Mouse (Mus musculus): Measurements from ENCODE around the gene Lrrn3.

Gene Lrrn3

DNA sequence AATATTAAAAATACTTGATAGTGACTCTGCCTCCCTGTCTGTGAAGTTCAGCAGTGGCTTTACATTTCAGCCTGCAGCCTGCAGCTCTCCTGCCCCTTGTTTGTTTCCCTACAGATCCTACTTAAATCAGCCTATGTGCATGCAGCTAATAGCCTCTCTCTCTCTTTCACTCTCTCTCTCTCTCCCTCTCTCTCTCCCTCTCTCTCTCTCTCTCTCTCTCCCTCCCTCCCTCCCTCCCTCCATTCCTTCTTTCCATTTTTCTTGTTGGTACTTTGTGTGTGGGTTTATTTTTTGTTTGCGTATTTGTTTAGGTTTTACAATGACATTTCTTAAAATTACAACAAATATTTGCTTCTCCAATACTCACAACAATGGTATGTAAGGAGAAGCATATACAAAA lies at the start of gene Lrrn3:
TSS of gene Lrrn3 (minus strand) at position 101 of the 400 bp plus-strand sequence.
- DNase-seq (ENCODE audit: low read depth) = no peak

DNA sequence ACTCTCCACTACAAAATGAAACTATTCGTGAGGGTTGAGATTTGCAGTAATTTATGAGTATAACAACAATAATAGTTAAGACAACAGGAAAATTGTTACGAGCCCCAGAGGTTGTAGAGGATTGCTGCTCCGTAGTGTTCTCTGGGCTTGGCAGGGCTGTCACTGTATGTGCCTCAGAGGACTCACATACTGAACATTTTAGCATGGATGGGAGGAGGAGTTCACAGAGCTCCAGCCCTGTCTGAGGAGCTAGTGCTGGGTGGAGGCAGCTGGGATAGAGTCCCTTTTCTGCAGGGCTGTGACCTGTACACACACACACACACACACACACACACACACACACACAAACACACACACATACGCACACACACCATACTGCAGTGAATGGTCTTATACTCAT lies 42.2 kb upstream of the Lrrn3 start:
- DNase-seq (ENCODE audit: low read depth) = no peak

DNA sequence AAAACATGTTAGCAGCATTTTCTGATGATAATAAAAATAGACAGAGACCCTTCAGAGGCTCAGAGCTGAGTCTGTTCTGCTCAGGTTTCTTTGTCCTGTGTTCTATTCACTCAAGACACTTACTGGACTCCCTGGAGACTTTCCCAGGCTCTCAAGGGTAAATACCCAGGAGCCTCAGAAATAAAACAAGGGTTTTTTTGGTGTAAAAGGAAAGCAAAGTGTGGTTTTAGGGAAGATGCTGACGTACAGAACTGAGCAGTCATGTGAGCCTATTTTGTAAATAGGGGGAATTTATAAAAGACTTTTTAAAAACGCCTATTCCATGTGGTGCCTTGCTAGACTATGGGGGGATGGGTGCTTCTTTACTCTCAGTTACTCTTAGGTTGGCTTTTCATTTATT lies 40.5 kb upstream of the Lrrn3 start:
- DNase-seq (ENCODE audit: low read depth) = no peak

DNA sequence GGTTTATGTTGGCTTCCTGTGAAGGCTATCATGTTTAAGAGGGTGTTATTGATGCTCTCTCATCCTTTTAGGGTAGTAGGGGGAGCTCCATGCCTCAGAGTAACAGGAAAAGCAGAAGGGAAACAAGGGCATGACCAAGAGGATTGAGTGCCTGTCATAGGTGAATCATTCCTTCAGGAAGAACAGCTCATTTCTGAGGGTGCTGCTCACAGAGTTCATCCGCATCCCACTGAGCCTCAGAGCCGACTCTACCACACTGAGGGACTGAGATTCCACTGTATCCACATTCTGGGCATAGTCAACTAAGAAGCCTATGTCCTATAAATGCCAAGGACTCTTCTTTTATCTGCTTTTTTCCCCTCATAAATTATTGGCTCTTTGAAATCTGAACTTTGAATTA lies 35.4 kb upstream of the Lrrn3 start:
- no peak for DNase-seq (ENCODE audit: low read depth)

DNA sequence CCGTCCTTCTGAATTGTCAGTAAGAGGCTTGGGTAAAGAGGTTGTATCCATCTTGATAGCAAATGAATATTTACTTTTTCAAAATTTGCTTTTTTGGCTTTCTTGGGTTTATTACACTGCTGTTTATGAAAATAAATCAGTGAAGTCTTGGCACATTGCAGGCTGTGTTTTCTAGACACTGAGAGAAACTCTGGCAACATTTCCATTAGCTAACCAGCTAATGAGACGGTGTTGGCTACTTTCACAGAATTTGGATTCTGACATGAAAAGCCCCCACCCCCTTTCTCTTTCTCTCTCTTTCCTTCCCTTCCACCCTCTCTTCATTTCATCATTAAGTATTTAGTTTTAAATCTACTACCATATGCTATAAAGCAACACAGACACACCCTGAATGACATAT lies 34.1 kb upstream of the Lrrn3 start:
- DNase-seq (ENCODE audit: low read depth) = no peak

DNA sequence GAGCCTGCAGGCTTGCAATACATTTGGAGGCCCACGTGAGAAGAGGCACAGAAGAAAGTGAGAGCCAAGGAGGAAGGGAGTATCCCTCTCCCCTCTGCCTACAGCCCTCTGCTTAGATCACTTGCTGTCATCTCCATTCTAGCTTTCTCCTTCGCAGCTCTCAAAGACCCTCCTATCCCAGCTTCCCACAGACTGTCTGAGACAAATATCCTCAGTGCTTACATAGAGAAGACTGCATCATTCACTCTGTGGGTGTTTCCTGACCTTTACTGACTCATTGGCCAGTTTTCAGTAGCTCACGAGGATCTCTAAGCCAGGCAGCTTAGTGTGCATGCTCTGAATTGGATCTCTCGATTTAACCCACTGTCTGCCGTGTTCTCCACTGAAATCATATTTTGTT lies 32.7 kb upstream of the Lrrn3 start:
- no peak for DNase-seq (ENCODE audit: low read depth)

DNA sequence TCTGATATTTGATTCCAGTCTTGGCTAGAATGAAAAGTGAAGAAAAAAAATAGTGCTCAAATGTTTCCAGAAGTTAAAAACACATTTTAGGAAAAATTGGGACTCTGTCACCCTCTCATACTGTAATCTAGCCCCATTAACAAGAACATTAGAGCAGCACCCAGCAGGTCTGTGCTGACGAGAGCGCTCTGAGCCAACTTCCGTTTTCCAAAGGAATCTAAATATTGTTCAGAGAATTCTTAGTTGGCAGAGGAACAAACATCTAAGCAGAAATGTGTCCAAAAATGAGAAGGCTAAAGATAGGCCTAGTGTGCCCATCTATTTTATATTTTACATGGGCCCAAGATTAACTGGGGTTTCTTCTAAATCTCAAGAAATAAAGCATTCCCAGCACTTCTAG lies 24.4 kb upstream of the Lrrn3 start:
- no peak for DNase-seq (ENCODE audit: low read depth)

DNA sequence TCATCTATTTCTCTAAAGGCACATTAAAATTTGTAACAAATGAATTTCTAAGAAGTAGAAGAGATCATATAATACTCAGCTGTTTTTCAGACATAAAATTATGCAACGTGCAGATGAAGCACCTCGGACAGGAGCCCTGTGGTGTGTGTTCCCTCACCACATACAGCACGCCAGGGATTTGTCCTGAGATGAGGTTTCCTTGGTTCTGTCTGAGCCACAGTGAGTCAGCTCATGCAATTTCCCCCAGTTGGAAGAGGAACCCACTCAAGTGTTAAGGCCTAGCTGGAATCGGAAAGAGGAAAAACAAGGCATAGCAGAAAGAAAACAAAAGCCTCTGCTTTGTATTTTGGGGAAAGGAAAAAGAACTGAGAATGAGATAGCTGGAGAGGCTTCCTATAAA lies 22.4 kb upstream of the Lrrn3 start:
- no peak for DNase-seq (ENCODE audit: low read depth)

DNA sequence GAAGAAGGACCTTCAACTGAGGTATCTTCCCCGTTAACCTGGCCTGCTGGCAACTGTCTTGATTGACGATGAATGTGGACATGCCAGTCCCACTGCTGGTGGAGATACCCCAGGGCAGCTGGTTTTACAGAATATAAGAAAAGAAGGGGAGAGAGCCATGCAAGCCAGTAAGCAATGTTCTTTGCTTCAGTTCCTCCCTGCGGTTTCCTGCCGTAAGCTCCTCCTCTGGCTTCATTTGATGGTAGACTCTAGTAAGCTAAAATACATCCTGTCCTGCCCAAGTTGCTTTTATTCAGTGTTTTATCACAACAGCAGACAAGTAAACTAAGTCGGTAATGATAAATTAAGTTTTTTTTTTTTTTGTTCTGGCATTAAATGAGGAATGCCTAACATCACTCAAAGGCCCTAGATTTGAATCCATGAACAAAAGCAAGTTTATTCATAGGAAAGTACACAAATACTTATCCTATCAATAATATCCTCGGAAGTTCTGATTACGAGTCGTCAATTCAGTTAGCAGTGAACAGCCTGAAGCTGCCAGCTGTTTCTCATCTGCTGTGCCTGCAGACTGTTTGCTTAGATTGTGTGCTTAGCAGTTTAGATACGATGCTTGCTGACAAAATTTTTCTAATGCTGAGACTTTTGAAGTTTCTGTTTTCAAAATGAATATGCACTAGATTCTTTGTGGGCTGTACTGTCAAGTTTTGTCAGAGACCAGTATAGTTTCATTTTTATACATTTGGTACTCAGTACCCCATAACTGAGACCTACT lies 14.0 kb upstream of the Lrrn3 start:
- no peak for DNase-seq (ENCODE audit: low read depth)

DNA sequence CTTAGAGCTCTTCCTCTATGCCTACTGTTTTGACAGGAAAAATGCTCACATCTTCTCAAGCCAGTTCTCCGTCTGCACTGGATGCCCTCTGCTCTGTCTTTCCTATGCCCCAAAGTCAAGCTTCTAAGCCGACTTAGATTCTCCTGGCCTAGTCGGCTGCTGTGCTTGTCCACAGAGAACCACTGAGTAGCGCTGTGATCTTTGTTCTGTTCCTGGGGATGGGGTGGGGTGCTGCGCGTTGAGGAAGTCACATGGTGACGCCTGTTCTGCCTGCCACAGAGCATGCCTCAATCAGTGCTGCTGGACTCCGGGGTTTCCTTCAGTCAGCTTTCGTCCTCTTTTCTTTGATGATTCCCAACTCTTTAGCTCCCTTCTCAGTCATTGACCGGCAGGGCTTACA lies 8.4 kb upstream of the Lrrn3 start:
- no peak for DNase-seq (ENCODE audit: low read depth)

DNA sequence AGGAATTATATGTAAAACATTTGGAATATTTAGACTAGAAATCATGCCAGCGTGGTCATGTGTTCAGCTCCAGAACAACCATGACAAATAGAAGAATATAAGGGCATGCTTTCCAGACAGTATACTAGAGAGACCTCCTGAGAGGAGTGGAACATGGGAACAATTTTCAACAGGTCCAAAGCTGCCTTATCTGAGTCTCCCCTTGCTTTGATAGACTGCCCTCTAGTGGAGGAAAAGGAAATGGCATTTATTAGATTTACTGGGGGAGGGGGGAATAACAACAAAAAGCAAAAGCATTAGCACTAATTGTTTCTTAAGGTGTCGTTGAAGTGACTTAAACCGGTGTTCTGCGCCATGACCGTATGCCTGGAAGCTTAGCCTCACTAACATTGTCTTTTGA lies 774 bp upstream of the Lrrn3 start:
- DNase-seq (ENCODE audit: low read depth) = peak; percentile 64

DNA sequence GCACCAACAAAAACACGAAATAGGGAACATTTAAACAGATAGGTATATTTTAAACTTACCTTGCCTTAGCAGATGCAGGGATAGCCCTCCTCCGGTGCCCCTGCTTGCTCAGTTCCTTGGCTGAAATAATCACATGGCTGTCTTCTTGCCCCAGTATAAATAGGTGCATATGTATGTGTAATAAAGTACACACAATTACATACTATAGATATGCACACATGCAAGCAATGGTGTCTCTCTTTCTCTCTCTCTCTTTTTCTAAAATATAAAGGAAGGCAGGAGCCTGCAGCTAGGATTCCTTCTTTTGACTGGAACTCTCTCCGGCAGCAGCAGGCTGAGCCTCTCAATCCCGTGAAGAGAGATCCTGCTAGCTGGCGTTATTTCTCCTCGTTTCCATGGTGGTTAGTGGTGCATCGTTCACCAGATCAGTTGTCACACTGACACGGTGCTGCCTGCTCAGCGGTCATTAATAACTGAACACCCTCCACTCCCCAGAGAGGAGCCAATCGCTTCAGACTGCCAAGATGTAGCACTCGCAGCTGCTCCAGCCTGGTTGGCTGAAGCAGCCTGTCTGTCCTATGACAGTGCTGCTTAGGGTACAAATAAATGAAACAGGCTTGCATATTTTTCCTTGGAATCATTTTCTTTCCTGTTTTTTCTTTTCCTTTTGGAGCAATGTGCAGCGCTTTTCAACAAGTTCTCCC lies 567 bp downstream of the Lrrn3 start:
- DNase-seq (ENCODE audit: low read depth) = peak; percentile 10

DNA sequence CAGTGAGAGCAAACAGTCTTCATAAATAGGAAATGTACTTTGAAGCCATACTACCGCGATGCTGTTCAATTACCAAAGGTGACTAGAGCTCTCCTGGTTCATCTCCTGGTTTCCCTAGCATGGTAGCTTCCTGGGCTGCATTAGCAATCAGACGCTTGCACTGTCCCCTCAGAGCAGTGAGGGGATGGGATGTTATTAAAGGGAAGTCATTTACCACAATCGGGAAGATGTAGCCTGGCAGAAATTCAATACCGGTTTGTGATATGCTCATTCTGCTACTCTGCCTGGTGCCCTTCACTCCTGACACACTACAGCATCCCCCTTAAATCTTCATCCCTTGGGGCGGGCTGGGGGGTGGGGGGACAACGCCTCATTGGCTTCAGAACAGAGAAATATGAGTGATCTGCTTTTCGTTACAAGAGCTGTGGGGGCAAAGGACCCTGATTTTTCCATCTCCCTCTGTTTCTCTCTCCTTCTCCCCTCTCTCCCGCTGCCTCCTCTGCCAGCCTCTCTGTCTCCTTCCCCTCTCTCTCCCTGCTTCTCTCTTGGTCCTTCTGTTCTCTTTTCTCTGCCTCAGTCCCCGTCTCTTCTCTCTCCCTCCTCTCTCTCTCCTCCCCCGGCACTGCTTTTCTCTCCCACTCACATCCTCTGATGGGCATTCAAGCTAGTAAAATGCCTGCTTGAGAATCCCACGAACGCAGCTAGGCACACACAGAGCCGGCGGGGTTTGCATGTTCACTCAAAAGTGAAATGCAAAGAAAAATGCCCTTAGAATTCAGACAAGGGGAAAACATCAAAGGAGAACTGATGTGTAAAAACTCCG lies 1.3 kb downstream of the Lrrn3 start:
- no peak for DNase-seq (ENCODE audit: low read depth)

DNA sequence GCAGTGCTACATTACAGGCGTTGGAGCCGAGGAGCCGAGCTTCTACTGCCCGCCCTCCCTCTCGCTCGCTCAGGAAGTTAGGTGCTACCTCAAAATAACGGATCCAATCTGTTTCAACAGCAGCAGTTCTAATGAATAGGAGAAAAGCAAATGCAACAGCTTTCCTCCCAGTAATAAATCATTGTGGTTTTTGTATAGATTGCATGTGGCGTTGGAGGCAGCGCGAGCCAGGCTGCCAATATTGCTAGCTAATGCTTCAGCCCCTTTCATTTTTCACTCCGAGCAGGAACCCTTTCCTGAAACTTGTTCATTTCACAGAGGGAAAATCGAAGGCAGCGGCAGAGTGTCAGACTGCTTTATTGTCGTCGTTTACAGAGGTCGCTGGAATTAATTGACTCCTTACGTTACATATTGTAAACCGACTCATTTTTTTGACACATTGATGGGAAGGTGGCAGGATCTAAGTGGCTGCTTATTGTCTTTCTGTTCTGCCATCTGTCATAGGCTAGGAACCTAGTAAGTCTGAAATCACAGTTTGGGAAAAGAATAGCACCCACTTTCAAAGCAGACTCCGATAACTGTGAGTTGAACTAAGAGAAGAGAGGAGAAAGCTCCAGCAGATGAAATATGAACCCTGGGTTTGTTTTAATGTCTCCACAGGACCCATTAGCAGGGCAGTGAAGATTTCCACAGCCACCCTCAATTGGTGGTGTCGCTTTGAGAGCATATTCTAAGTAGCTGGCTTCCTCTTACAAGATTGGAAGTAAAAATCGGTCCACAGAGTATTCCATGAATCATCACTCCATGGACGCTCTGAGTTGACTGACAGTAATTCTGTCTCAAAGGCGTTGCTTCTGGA lies 2.4 kb downstream of the Lrrn3 start:
- no peak for DNase-seq (ENCODE audit: low read depth)

DNA sequence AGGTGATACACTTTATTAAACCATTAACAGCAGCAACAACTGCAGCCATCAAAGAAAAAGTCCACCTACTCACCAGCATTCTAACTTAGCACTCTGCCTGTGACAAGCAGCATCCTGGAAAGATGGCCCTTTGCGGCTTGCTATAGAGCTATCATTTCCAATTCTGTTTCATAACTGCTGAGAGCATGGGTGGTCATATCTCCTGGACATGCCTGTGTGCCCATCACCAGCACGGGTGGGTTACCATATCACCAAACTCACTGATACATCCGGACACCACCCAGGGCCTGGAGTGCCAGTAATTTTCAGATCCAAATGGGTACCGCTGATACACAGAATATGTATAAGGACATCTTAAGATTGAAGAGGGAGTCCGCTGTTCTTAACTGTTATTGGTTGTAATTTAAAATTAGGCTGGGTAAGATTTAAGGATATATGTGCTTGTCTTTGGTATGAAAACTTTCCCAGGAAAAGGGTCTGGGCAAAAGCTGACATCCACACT lies 3.1 kb downstream of the Lrrn3 start:
- no peak for DNase-seq (ENCODE audit: low read depth)

DNA sequence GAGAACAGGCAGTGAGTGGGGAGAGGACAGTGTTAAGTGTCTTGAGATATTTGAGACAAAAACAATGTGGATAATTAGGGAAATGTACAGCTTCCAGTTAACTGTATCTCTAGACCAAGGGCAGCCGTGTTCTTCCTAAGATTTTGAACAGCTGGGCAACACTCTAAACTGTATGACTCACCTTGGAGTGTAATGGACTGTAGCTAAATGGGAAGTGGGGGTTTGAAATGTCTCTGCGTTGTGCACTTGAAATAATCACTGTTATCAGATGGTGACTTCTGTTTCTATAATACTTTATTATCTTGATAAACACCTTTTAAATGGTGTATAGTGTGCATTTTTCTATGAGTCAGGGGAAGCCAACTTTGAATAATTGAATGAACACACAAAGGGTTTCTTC lies 4.7 kb downstream of the Lrrn3 start:
- DNase-seq (ENCODE audit: low read depth) = no peak

DNA sequence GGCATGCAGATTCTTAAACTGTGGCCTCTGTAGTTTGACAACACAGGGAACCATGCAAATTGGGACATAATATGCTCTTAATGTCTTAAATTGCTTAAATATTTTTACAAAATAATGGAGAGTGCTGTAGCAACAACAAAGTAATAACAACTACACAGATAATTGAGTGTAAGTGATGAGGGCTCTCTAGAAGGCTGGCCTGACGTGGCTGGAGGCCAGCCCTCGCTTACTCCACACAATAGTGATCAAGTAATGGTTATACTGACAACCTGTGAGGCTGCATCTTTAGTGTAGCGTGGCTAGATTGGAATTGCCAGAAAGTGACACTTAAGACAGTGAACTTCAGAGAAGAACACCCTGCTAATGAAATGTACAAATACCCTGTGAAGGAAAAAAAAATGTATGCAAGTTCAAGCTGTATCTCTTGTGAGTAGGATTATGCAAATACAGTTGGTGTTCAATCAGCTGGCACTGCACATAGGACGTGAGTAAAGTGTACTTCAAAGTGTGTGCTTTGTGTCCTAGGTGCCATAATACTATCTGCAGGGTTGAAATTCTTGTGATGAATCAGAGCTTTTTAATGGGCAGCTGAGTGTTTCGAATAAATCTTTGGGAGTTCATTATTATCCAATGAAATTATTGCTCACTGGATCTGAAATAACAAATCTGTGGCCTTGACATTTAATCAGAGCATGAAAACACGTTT lies 17.0 kb downstream of the Lrrn3 start:
- DNase-seq (ENCODE audit: low read depth) = no peak

DNA sequence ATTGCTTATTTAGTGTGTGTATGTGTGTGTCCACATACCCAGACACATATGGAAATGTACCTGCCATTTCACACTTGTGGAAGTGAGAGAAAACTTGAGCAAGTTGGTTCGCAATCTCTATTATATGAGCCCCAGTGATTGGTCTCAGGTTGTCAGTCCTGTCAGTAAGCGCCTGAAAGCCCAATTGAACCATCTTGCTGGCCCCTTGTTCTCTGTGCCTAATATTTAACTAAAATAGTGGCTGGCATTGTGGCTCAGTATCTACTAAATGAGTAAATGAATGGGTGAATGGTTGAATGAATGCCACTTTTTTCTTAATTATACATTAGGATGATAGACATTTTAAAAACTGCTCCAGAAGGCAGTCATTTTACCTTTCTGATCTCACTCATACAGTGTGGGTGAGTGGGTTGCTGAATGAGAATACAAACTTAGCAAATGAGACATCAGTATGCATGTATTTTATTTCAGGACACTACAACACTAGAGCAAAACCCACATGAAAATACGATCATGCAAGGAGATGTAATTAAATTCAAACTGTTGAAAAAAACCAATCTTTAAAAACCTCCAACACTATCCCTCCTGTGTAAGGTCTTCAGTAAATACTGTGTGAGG lies 17.7 kb downstream of the Lrrn3 start:
- no peak for DNase-seq (ENCODE audit: low read depth)

DNA sequence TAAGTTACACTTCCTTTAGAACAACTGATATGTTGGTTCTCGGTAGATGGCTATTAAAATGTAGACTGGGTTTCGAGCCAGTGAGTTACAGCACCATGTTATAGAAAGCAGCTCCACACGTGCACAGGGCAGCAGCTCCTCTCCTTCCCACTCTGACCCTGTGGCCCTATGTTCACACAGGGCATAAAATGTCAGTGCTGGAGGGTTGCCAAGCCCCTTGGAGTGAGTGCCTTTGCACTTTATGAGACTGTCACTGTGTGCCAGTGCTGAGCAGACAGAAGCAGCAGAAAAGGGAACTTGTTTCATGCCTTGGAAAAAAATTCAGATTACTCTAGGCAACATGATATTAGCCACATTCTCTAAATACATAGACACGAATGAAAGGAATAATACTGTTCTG lies 47.8 kb downstream of the Lrrn3 start:
- peak; percentile 1 for DNase-seq (ENCODE audit: low read depth)

DNA sequence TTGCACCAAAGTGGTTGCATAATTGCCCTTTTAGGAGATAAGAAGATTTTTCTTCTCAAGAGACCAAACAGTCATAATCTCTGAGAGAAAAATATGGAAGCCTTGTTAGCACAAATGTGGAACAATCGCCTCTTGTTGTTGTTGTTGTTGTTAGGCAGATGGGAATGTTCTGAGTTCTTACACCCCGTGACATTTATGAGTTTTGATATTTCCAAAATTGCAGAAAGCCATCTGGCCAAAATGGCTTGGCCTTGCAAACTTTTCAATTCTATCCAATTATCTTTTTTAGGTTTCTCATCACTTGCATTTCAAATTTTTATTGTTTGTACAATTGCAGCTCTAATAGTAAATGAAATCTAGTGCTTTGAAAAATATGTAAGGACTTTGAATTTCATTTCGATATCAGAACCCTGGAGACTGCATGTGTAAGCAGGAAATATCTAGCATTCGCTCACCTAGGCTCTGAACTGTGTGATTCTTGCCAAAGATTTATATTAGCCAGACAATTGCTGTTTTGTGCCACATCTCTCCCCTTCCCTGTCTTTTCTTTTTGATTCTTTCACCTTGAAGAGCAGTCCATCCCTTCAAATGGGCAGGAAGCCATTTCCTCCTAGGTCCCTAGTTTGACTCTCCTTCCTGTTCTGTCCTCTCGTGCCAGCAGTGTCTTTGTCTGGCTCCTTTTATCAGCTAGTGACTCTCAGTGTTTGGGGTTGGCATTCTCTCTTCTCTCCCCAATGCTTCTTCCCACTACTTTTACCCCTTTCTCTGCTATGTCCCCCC lies 49.8 kb downstream of the Lrrn3 start:
- no peak for DNase-seq (ENCODE audit: low read depth)

All from c-Kit-positive CD71-negative TER-119-negative erythroid progenitor cells, embryonic 14.5 days (primary cell).